Mouse (Mus musculus): Measurements from ENCODE around the gene A630095N17Rik. TPM values are rescaled to one million over a fixed set of nuclear protein-coding genes. Genes with fewer than 3 reads are reported as not detected.

The A630095N17Rik gene
- total RNA-seq, 1 experiment: not detected

- Histone ChIP-seq H3K36me3 (ENCODE audit: control insufficient read depth, insufficient read depth, low read length, poor library complexity, severe bottlenecking) (peaks cover 26% of the 10 kb centered on the region), H3K9ac (ENCODE audit: insufficient read depth, low read depth, low read length, poor library complexity, severe bottlenecking) (peak within 1 kb of the TSS; percentile 87), H3K27ac (ENCODE audit: insufficient read depth, low read depth, low read length, poor library complexity, severe bottlenecking) (no peak within 1 kb of the TSS), H3K9me3 (ENCODE audit: control insufficient read depth, insufficient read depth, low read depth, low read length) (no peaks in the 10 kb centered on the region), H3K4me3 (ENCODE audit: insufficient read depth in 1 of 2, low read depth in 1 of 2, low read length in 2 of 2, poor library complexity in 1 of 2, severe bottlenecking in 1 of 2) (peak within 1 kb of the TSS; percentile 74 to 90), H3K4me1 (ENCODE audit: control insufficient read depth in 2 of 2, insufficient read depth in 2 of 2, low read length in 2 of 2, poor library complexity in 1 of 2) (peaks cover 8 to 14% of the 10 kb centered on the region in 2 experiments)
- in situ Hi-C loops (cut with MboI; ENCODE audit: low sequenced_read_pairs in 2 of 2, unreplicated experiment in 2 of 2): no loop called here
- DNase-seq (ENCODE audit: low read depth, low spot score): peak; percentile 91
- TF ChIP-seq CHD2 (IDR thresholded peaks at IDR 0.05; ENCODE audit: low read depth, low read length) (no peak), MAFK (IDR thresholded peaks at IDR 0.05; ENCODE audit: insufficient read depth, low read depth, low read length) (no peak), HCFC1 (IDR thresholded peaks at IDR 0.05; ENCODE audit: borderline replicate concordance, insufficient read depth, low read length) (peak; percentile 84), ZC3H11A (IDR thresholded peaks at IDR 0.05; ENCODE audit: borderline replicate concordance, low read depth, low read length) (0 out of 2 replicates have a peak, but pooled peaks have one; percentile 17), ZNF384 (IDR thresholded peaks at IDR 0.05; ENCODE audit: low read depth, low read length) (no peak)
These were observed 21.5 kb downstream of the A630095N17Rik start, which contains the start of the genes Glb1l and Stk16 for GRCm38 (mm10) chr1:75210136-75211087. Gene Glb1l (minus strand): TSS chr1:75210813. Gene Stk16 (plus strand): TSS chr1:75210838.

GRCm38 (mm10) chr1:75208967-75209678 lies 22.8 kb downstream of the A630095N17Rik start:
- in situ Hi-C loops (cut with MboI; ENCODE audit: low sequenced_read_pairs in 2 of 2, unreplicated experiment in 2 of 2): no loop called here
- Histone ChIP-seq H3K4me1 (ENCODE audit: control insufficient read depth in 2 of 2, insufficient read depth in 2 of 2, low read length in 2 of 2, poor library complexity in 1 of 2) (peaks cover 8 to 9% of the 10 kb centered on the region in 2 experiments), H3K4me3 (ENCODE audit: insufficient read depth in 1 of 2, low read depth in 1 of 2, low read length in 2 of 2, poor library complexity in 1 of 2, severe bottlenecking in 1 of 2) (peak overlapping the region; percentile 51 to 68), H3K9ac (ENCODE audit: insufficient read depth, low read depth, low read length, poor library complexity, severe bottlenecking) (peak overlapping the region; percentile 80), H3K36me3 (ENCODE audit: control insufficient read depth, insufficient read depth, low read length, poor library complexity, severe bottlenecking) (peaks cover 15% of the 10 kb centered on the region), H3K27ac (ENCODE audit: insufficient read depth, low read depth, low read length, poor library complexity, severe bottlenecking) (no peak overlapping the region), H3K9me3 (ENCODE audit: control insufficient read depth, insufficient read depth, low read depth, low read length) (no peaks in the 10 kb centered on the region)
- TF ChIP-seq HCFC1 (IDR thresholded peaks at IDR 0.05; ENCODE audit: borderline replicate concordance, insufficient read depth, low read length): no peak
- no peak for TF ChIP-seq ZNF384 (IDR thresholded peaks at IDR 0.05; ENCODE audit: low read depth, low read length)
- peak; percentile 7; the same call in 1 of the 2 replicates for TF ChIP-seq CHD2 (IDR thresholded peaks at IDR 0.05; ENCODE audit: low read depth, low read length)
- DNase-seq (ENCODE audit: low read depth, low spot score): no peak

GRCm38 (mm10) chr1:75201236-75201635 lies 30.7 kb downstream of the A630095N17Rik start:
- TF ChIP-seq ZC3H11A (IDR thresholded peaks at IDR 0.05; ENCODE audit: borderline replicate concordance, low read depth, low read length) (no peak), MAFK (IDR thresholded peaks at IDR 0.05; ENCODE audit: insufficient read depth, low read depth, low read length) (no peak), CHD2 (IDR thresholded peaks at IDR 0.05; ENCODE audit: low read depth, low read length) (no peak)
- Histone ChIP-seq H3K27ac (ENCODE audit: insufficient read depth, low read depth, low read length, poor library complexity, severe bottlenecking) (no peak overlapping the region), H3K9me3 (ENCODE audit: control insufficient read depth, insufficient read depth, low read depth, low read length) (no peaks in the 10 kb centered on the region), H3K4me3 (ENCODE audit: insufficient read depth in 1 of 2, low read depth in 1 of 2, low read length in 2 of 2, poor library complexity in 1 of 2, severe bottlenecking in 1 of 2) (no peak overlapping the region), H3K4me1 (ENCODE audit: control insufficient read depth in 2 of 2, insufficient read depth in 2 of 2, low read length in 2 of 2, poor library complexity in 1 of 2) (no peaks in the 10 kb centered on the region), H3K36me3 (ENCODE audit: control insufficient read depth, insufficient read depth, low read length, poor library complexity, severe bottlenecking) (peaks cover 25% of the 10 kb centered on the region), H3K9ac (ENCODE audit: insufficient read depth, low read depth, low read length, poor library complexity, severe bottlenecking) (no peak overlapping the region)
- no peak for DNase-seq (ENCODE audit: low read depth, low spot score)
- in situ Hi-C loops (cut with MboI; ENCODE audit: low sequenced_read_pairs in 2 of 2, unreplicated experiment in 2 of 2): no loop called here

GRCm38 (mm10) chr1:75192452-75192851 lies 39.5 kb downstream of the A630095N17Rik start:
- Histone ChIP-seq H3K36me3 (ENCODE audit: control insufficient read depth, insufficient read depth, low read length, poor library complexity, severe bottlenecking) (peaks cover 11% of the 10 kb centered on the region), H3K27ac (ENCODE audit: insufficient read depth, low read depth, low read length, poor library complexity, severe bottlenecking) (peak overlapping the region; percentile 23), H3K4me1 (ENCODE audit: control insufficient read depth in 2 of 2, insufficient read depth in 2 of 2, low read length in 2 of 2, poor library complexity in 1 of 2) (peaks cover 2 to 6% of the 10 kb centered on the region in 2 experiments; a peak in 1 of 4 replicates), H3K9me3 (ENCODE audit: control insufficient read depth, insufficient read depth, low read depth, low read length) (no peaks in the 10 kb centered on the region), H3K9ac (ENCODE audit: insufficient read depth, low read depth, low read length, poor library complexity, severe bottlenecking) (peak overlapping the region; percentile 87), H3K4me3 (ENCODE audit: insufficient read depth in 1 of 2, low read depth in 1 of 2, low read length in 2 of 2, poor library complexity in 1 of 2, severe bottlenecking in 1 of 2) (peak overlapping the region; percentile 88 to 89)
- no peak for TF ChIP-seq ZNF384 (IDR thresholded peaks at IDR 0.05; ENCODE audit: low read depth, low read length)
- no peak for TF ChIP-seq HCFC1 (IDR thresholded peaks at IDR 0.05; ENCODE audit: borderline replicate concordance, insufficient read depth, low read length)
- DNase-seq (ENCODE audit: low read depth, low spot score): no peak
- in situ Hi-C loops (cut with MboI; ENCODE audit: low sequenced_read_pairs in 2 of 2, unreplicated experiment in 2 of 2): no loop called here

All from ES-E14 (cell line).